In genomic region chr12:83752495-83752894, GRCm38 (mm10) we compare ENCODE assay signal across 13 mouse cellular contexts. TPM values are rescaled to one million over a fixed set of nuclear protein-coding genes. Genes with fewer than 3 reads are reported as not detected.
A peak's percentile ranks its signal among the peaks of the same experiment; 100 is the strongest.
DNase-seq lines count a peak whose midpoint lies in the region; ATAC-seq and TF ChIP-seq lines count a peak whose summit lies in the region.
"Had no signal": no experiment of that assay in that cellular context is flagged by ENCODE, and none has a peak within 500 bp of the region (broad histone marks: within the 10 kb centered on the region; RNA-seq: fewer than 3 reads in every experiment).

No protein-coding gene starts in this region.

- no peaks in the 10 kb centered on the region for H3K9me3 ChIP-seq in liver, postnatal 0 days (ENCODE audit: low read length)
- no peaks in the 10 kb centered on the region for H3K9me3 ChIP-seq in heart, embryonic 15.5 days (replicated peaks)

- 8% methylated on average over 2 of the region's 2 CpGs for WGBS in liver, adult 2 months
- WGBS in liver, postnatal 0 days (ENCODE audit: insufficient replicate concordance) = 17% methylated on average over 2 of the region's 2 CpGs
- WGBS in heart, embryonic 15.5 days = 8% methylated on average over 2 of the region's 2 CpGs

- no peak overlapping the region for H3K4me3 ChIP-seq in liver, adult 2 months (ENCODE audit: insufficient read depth, low read depth, low read length)
- no peak overlapping the region for H3K4me3 ChIP-seq in liver, postnatal 0 days (ENCODE audit: low read depth, low read length)
- no peak overlapping the region for H3K4me3 ChIP-seq in heart, embryonic 15.5 days
- H3K4me3 ChIP-seq: myocyte had no signal

- no peak for TF ChIP-seq EP300 in liver, postnatal 0 days (IDR thresholded peaks at IDR 0.05; ENCODE audit: low read depth)

- H3K36me3 ChIP-seq in liver, adult 2 months (ENCODE audit: control insufficient read depth, insufficient read depth, low read length) = no peaks in the 10 kb centered on the region
- no peaks in the 10 kb centered on the region for H3K36me3 ChIP-seq in liver, postnatal 0 days (replicated peaks; ENCODE audit: insufficient read depth, low read length)
- no peaks in the 10 kb centered on the region for H3K36me3 ChIP-seq in heart, embryonic 15.5 days

- no peak overlapping the region for H3K9ac ChIP-seq in liver, adult 2 months (ENCODE audit: low read depth, low read length)
- H3K9ac ChIP-seq in liver, postnatal 0 days (replicated peaks) = no peak overlapping the region
- H3K9ac ChIP-seq in heart, embryonic 15.5 days = no peak overlapping the region
- H3K9ac ChIP-seq: liver, embryonic 14.5 days had no signal

- no peak overlapping the region for H3K4me2 ChIP-seq in liver, postnatal 0 days (ENCODE audit: low read depth, low read length)
- H3K4me2 ChIP-seq in heart, embryonic 15.5 days = no peak overlapping the region

- no peak for TF ChIP-seq POLR2A in liver, adult 2 months (IDR thresholded peaks at IDR 0.05; ENCODE audit: extremely low read depth, insufficient read depth, low read length)

- no peaks in the 10 kb centered on the region for H3K27me3 ChIP-seq in liver, adult 2 months (ENCODE audit: control insufficient read depth, insufficient read depth, low read length)
- no peaks in the 10 kb centered on the region for H3K27me3 ChIP-seq in liver, postnatal 0 days (ENCODE audit: insufficient read depth, low read length)
- no peaks in the 10 kb centered on the region for H3K27me3 ChIP-seq in heart, embryonic 15.5 days

- H3K79me2 ChIP-seq in liver, adult 2 months (ENCODE audit: control insufficient read depth, insufficient read depth, low read length) = no peaks in the 10 kb centered on the region

- no peak overlapping the region for H3K27ac ChIP-seq in liver, adult 2 months (replicated peaks; ENCODE audit: insufficient read depth, low read depth, low read length)
- no peak overlapping the region for H3K27ac ChIP-seq in liver, postnatal 0 days (ENCODE audit: low read depth)
- H3K27ac ChIP-seq in heart, embryonic 15.5 days = no peak overlapping the region
- H3K27ac ChIP-seq: liver, embryonic 14.5 days had no signal

- DNase-seq in gastrocnemius, postnatal 25 days = peak; percentile 34
- no peak for DNase-seq in gastrocnemius, postnatal 10 days
- peak; percentile 22 for DNase-seq in liver, adult 2 months (ENCODE audit: extremely low read depth, low read depth, low spot score)
- no peak for DNase-seq in liver, postnatal 0 days
- peak; percentile 41 for DNase-seq in ovary, postnatal 10 days (ENCODE audit: low spot score)
- no peak for DNase-seq in cerebellum, adult 9-11 months
- no peak for DNase-seq in right cerebral cortex, adult 2 months (ENCODE audit: low spot score in 2 of 2)
- DNase-seq: right cerebral cortex, adult 18-20 months had no signal

- no peaks in the 10 kb centered on the region for H3K4me1 ChIP-seq in liver, adult 2 months (ENCODE audit: control insufficient read depth, insufficient read depth, low read length)
- H3K4me1 ChIP-seq in liver, postnatal 0 days (ENCODE audit: insufficient read depth) = 0 out of 2 replicates have a peak, but pooled peaks cover 4% of the 10 kb centered on the region
- peaks cover 7% of the 10 kb centered on the region for H3K4me1 ChIP-seq in heart, embryonic 15.5 days (replicated peaks)

- TF ChIP-seq CTCF in liver, adult 2 months (IDR thresholded peaks at IDR 0.05; ENCODE audit: low read depth, low read length) = no peak
- no peak for TF ChIP-seq CTCF in liver, postnatal 0 days (IDR thresholded peaks at IDR 0.05; ENCODE audit: low read depth)

- ATAC-seq in liver, postnatal 0 days = no peak
- ATAC-seq in heart, embryonic 15.5 days (replicated peaks; ENCODE audit: insufficient number of reproducible peaks, insufficient read depth, low FRiP score, low read depth) = 0 out of 2 replicates have a peak, but pooled peaks have one; percentile 18
- ATAC-seq: CD4-positive, CD25-positive, alpha-beta regulatory T cell, adult 4 months had no signal

RNA-seq across cellular contexts. Expression of gene Papln, which starts 10.9 kb away (rescaled TPM):
- 1 to 10 TPM; 1.7 to 2.1 TPM for total RNA-seq in gastrocnemius, postnatal 25 days (2021)
- 1 to 10 TPM; 5.9 to 6.6 TPM for total RNA-seq in gastrocnemius, postnatal 10 days (2021)
- total RNA-seq in liver, adult 2 months (2014; rRNA removed) = 1.3 and 1.9 TPM in 2 replicates
- 2.5 and 3.1 TPM in 2 replicates for polyA plus RNA-seq in liver, adult 2 months (2012; rRNA removed)
- 0.15 and 0.28 TPM in 2 replicates for polyA plus RNA-seq in liver, postnatal 0 days (2015; fragmentation: Nextera tagmentation; extraction: Ambion mirVana)
- polyA plus RNA-seq in heart, embryonic 15.5 days (2015; fragmentation: Nextera tagmentation; extraction: Ambion mirVana) = 0.69 and 1.0 TPM in 2 replicates
- total RNA-seq: hematopoietic stem cell, adult 5-6 weeks had no signal
- polyA plus RNA-seq: CD4-positive, CD25-positive, alpha-beta regulatory T cell, adult 4 months had no signal

Comparison
In these comparisons a context has a peak if more than half of its experiments do, and no peak if none do; other contexts are left out.
1. DNase-seq: peak in gastrocnemius, postnatal 25 days (single experiment), liver, adult 2 months (single experiment) and ovary, postnatal 10 days (single experiment); none in gastrocnemius, postnatal 10 days (single experiment), liver, postnatal 0 days (single experiment), cerebellum, adult 9-11 months (single experiment) and right cerebral cortex, adult 2 months (0 of 2).